Mouse (Mus musculus) stomach, postnatal 0 days (tissue): ENCODE data around the gene Tut1. TPM values are rescaled to one million over a fixed set of nuclear protein-coding genes. Genes with fewer than 3 reads are reported as not detected.

Experiments
- ATAC-seq: fragments of 200-750 bp; cut with Nextera tagmentation; 2 replicates; pipeline ENCODE4 v1.8.0; 2017; ENCODE audit not compliant: low FRiP score, low TSS enrichment
- DNase-seq: peaks from one replicate; pipeline ENCODE4 v3.0.0-alpha.2; 2016; ENCODE audit warnings: low spot score
- H3K27ac ChIP-seq: fragments of 300-500 bp; sonication (generic); replicated peaks from 2 replicates; pipeline ENCODE4 v1.5.1; 2014; ENCODE audit warnings: mild to moderate bottlenecking, control low read depth
- H3K27me3 ChIP-seq: fragments of 300-500 bp; sonication (generic); 2 replicates; pipeline ENCODE4 v1.6.1; 2014; ENCODE audit warnings: low read length; ENCODE audit not compliant: control insufficient read depth, insufficient read depth
- H3K36me3 ChIP-seq: fragments of 300-500 bp; sonication (generic); 2 replicates; pipeline ENCODE4 v1.6.1; 2014; ENCODE audit warnings: low read length, mixed read lengths; ENCODE audit not compliant: control insufficient read depth, insufficient read depth
- H3K4me1 ChIP-seq: fragments of 300-500 bp; sonication (generic); replicated peaks from 2 replicates; pipeline ENCODE4 v1.6.1; 2014; ENCODE audit warnings: antibody characterized with exemption; ENCODE audit not compliant: control insufficient read depth, insufficient read depth
- H3K4me2 ChIP-seq: fragments of 300-500 bp; sonication (generic); replicated peaks from 2 replicates; pipeline ENCODE4 v1.6.1; 2014; ENCODE audit warnings: low read depth, mild to moderate bottlenecking, control low read depth, moderate library complexity
- H3K4me3 ChIP-seq: fragments of 300-500 bp; sonication (generic); 2 replicates; pipeline ENCODE4 v1.5.1; 2014; ENCODE audit warnings: low read depth, low read length, control low read depth
- H3K9ac ChIP-seq: fragments of 300-500 bp; sonication (generic); 2 replicates; pipeline ENCODE4 v1.6.1; 2014; ENCODE audit warnings: mild to moderate bottlenecking, low read length, control low read depth, mixed read lengths
- H3K9me3 ChIP-seq: fragments of 300-500 bp; sonication (generic); 2 replicates; pipeline ENCODE4 v1.6.1; 2016; ENCODE audit warnings: low read length; ENCODE audit not compliant: control insufficient read depth
- CTCF ChIP-seq: IDR thresholded peaks from 2 replicates; pipeline ENCODE4 v1.5.1; 2016; ENCODE audit warnings: antibody characterized with exemption, low read depth, mild to moderate bottlenecking, moderate library complexity
- EP300 ChIP-seq: optimal IDR thresholded peaks from 2 replicates; pipeline ENCODE3; 2016; ENCODE audit warnings: antibody characterized with exemption
- WGBS: fragments of 180-500 bp; shearing (Covaris S2); extraction: QIAGEN DNeasy Blood & Tissue Kit; methylation state at CpG from one replicate; pipeline ENCODE4 v1.1.7; 2014; 5-methylcytosine and 5-hydroxymethylcytosine counted together
- polyA plus RNA-seq: library from polyadenylated mRNA; unstranded; fragments of >200 nt; fragmentation: Nextera tagmentation; extraction: Ambion mirVana; gene quantifications from 2 replicates; pipeline ENCODE4 v1.2.1, GENCODE M21; 2015

Tut1 gene
- polyA plus RNA-seq, 1 experiment from 2014 or later, result 14.9 TPM

DNA sequence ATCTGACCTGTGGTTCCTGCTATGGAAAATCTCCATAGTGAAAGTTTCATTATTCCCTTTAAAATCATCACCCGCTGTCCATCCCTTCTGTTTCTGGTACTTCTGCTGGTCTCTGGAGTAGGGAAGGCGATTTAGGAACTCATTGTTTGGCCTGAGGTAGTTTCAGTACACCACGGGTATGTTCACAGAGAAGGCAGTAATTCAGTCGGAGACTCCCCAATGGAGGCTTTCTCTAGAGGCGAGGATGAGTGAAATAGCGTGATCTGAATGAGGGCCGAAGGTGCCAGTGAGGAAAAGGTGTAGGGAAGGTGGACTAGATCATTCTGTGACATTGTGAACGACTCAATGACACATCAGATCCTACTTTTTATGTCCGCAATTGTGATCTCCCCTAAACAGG lies 524 bp downstream of the Tut1 start:
- TF ChIP-seq CTCF (no peak), EP300 (no peak)
- no peak for ATAC-seq
- Histone ChIP-seq H3K4me3 (peak overlapping the region; percentile 82), H3K27ac (peak overlapping the region; percentile 85), H3K27me3 (no peaks in the 10 kb centered on the region), H3K4me2 (peak overlapping the region; percentile 89), H3K9ac (peak overlapping the region; percentile 76), H3K9me3 (no peaks in the 10 kb centered on the region), H3K4me1 (no peaks in the 10 kb centered on the region; the same call in 1 of the 2 replicates), H3K36me3 (peaks cover 8% of the 10 kb centered on the region)
- 5% methylated on average over 9 of the region's 9 CpGs for WGBS
- DNase-seq, result no peak

DNA sequence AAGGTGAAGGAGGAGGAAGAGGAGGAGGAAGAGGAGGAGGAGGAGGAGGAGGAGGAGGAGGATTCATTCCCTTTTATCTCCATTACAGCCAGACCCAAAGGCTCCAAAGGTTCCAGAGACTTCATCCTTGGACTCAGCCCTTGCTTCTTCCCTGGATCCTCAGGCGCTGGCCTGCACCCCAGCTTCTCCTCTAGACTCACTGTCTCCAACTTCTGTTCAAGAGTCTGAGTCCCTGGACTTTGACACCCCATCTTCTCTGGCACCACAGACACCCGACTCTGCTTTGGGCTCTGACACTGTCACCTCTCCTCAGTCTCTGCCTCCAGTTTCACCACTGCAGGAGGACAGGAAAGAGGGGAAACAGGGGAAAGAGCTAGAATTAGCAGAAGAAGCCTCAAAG lies 8.6 kb downstream of the Tut1 start:
- ATAC-seq, result no peak
- TF ChIP-seq EP300, result no peak
- TF ChIP-seq CTCF, result no peak
- Histone ChIP-seq H3K9me3 (no peaks in the 10 kb centered on the region), H3K27ac (no peak overlapping the region), H3K4me1 (no peaks in the 10 kb centered on the region), H3K9ac (no peak overlapping the region), H3K36me3 (peaks cover 18% of the 10 kb centered on the region; the same call in 1 of the 2 replicates), H3K4me3 (no peak overlapping the region), H3K27me3 (no peaks in the 10 kb centered on the region), H3K4me2 (no peak overlapping the region)
- 97% methylated on average over 2 of the region's 2 CpGs for WGBS
- DNase-seq, result no peak

DNA sequence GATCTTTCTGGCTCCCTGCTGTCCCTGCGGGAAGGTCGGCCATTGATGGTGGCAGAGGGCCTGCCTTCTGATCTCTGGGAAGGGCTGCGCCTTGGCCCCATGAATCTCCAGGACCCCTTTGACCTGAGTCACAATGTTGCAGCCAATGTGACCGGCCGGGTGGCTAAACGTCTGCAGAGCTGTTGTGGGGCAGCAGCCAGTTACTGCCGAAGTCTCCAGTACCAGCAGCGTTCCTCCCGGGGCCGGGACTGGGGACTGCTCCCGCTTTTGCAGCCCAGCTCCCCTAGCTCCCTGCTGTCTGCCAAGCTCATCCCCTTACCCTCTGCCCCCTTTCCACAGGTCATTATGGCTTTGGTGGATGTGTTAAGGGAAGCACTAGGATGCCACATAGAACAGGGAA lies 11.4 kb downstream of the Tut1 start:
- Histone ChIP-seq H3K27me3 (no peaks in the 10 kb centered on the region), H3K4me3 (no peak overlapping the region), H3K9me3 (no peaks in the 10 kb centered on the region), H3K27ac (peak overlapping the region; percentile 92; the same call in 1 of the 2 replicates), H3K4me2 (no peak overlapping the region), H3K9ac (no peak overlapping the region), H3K4me1 (0 out of 2 replicates have a peak, but pooled peaks cover 3% of the 10 kb centered on the region), H3K36me3 (peaks cover 17% of the 10 kb centered on the region; the same call in 1 of the 2 replicates)
- 79% methylated on average over 11 of the region's 11 CpGs for WGBS
- DNase-seq, result no peak
- ATAC-seq, result no peak
- TF ChIP-seq EP300, result no peak
- no peak for TF ChIP-seq CTCF

DNA sequence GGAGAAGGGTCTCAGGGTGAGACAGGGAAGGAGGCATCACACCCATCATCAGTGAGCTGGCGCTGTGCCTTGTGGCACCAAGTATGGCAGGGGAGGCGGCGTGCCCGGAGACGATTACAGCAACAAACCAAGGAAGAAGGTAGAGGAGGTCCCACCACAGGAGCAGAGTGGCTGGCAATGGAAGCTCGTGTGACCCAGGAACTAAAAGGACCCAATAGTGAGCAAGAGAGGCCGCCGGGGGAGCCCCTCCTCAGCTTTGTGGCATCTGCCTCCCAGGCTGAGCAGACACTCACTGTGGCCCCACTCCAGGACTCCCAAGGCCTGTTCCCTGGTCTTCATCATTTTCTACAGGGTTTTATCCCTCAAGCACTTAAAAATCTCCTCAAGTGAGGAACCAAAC lies 12.1 kb downstream of the Tut1 start:
- Histone ChIP-seq H3K27ac (peak overlapping the region; percentile 92), H3K4me3 (peak overlapping the region; percentile 43), H3K4me2 (peak overlapping the region; percentile 70), H3K36me3 (peaks cover 20% of the 10 kb centered on the region), H3K4me1 (0 out of 2 replicates have a peak, but pooled peaks cover 3% of the 10 kb centered on the region), H3K9me3 (no peaks in the 10 kb centered on the region), H3K27me3 (no peaks in the 10 kb centered on the region), H3K9ac (peak overlapping the region; percentile 69)
- ATAC-seq (no peak), DNase-seq (no peak)
- 62% methylated on average over 8 of the region's 8 CpGs for WGBS
- peak; percentile 4; the same call in 1 of the 2 replicates for TF ChIP-seq CTCF
- no peak for TF ChIP-seq EP300

DNA sequence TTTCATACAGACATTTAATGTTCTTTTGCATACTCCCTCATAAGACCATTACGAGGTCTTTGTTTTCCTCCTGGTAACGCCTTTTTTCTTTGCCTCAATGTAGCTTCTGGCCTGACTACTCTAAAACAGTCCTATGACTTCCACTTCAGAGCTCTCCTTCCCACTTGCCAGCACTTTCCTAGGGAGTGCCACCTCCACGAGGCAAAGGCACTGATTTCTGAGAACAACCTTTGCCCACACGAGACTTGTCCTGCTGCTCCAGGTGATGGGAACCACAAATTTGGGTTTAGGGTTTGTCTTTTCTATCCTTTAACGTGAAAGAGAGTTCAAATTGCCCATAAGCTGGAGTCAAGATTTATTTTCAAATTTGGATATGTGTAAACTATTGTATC lies 12.5 kb downstream of the Tut1 start:
- Histone ChIP-seq H3K4me3 (peak overlapping the region; percentile 43), H3K27me3 (no peaks in the 10 kb centered on the region), H3K4me2 (peak overlapping the region; percentile 70), H3K9ac (peak overlapping the region; percentile 69), H3K4me1 (0 out of 2 replicates have a peak, but pooled peaks cover 3% of the 10 kb centered on the region), H3K27ac (peak overlapping the region; percentile 92), H3K9me3 (no peaks in the 10 kb centered on the region), H3K36me3 (peaks cover 24% of the 10 kb centered on the region)
- WGBS, result 16% methylated on average over 5 of the region's 5 CpGs
- DNase-seq, result no peak
- TF ChIP-seq EP300 (no peak), CTCF (no peak; the same call in 1 of the 2 replicates)
- peak; percentile 23; the same call in 1 of the 2 replicates for ATAC-seq

DNA sequence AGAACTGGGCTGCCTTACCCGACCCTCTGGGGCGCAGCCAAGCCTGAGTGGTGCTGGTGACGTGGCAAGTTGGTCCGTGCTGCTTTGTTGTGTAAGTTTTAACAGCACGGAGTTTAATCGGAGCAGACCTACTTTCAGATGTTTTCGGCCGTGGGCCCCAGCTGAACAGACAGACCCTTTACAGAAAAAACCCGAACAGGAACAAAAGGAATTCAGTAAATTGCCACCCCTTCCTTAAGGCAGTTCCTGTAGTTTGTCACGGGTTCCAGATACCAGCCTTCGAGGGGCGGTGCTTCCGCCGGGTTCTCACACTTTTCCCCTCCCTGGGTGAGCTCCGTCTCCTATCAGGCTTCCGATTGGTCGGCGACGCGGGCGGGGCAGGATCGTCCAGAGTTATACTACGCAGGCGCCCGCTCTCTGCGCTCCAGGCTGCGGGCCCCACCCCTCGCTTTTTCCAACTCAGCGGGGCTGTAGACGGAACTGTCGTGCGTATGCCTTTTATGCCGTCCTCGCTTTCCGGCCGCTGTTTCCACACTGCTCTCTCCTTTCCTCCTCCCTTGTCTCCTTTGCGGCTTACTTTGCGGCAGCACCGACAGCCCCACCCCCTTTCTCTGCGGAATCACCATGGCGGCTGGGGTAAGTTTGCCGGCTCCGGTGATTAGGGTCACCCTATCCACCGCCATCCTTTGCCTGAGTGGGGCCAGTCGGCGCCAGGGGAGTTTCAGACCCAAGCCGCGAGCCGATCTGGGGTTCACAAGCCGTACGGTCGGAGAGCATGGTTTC lies 13.1 kb downstream of the Tut1 start, which contains the start of gene Eef1g:
Gene Eef1g, plus strand, starts transcription at position 452 of the 783 bp plus-strand sequence.
- H3K4me2 ChIP-seq, result peak within 1 kb of the TSS; percentile 93
- H3K27me3 ChIP-seq, result no peaks in the 10 kb centered on the region
- 0 out of 2 replicates have a peak, but pooled peaks cover 3% of the 10 kb centered on the region for H3K4me1 ChIP-seq
- H3K9ac ChIP-seq, result peak within 1 kb of the TSS; percentile 86
- no peaks in the 10 kb centered on the region for H3K9me3 ChIP-seq
- H3K4me3 ChIP-seq, result peak within 1 kb of the TSS; percentile 82
- DNase-seq (peak; percentile 100), ATAC-seq (peak; percentile 99)
- H3K27ac ChIP-seq, result peak within 1 kb of the TSS; percentile 92
- TF ChIP-seq EP300 (no peak), CTCF (no peak)
- H3K36me3 ChIP-seq, result peaks cover 29% of the 10 kb centered on the region
- WGBS, result under 1% methylated on average over 52 of the region's 52 CpGs
